Mouse (Mus musculus): Measurements from ENCODE around the gene Taf6. TPM values are rescaled to one million over a fixed set of nuclear protein-coding genes. Genes with fewer than 3 reads are reported as not detected.

Gene Taf6
- 26.7 TPM for total RNA-seq (2023)

DNA sequence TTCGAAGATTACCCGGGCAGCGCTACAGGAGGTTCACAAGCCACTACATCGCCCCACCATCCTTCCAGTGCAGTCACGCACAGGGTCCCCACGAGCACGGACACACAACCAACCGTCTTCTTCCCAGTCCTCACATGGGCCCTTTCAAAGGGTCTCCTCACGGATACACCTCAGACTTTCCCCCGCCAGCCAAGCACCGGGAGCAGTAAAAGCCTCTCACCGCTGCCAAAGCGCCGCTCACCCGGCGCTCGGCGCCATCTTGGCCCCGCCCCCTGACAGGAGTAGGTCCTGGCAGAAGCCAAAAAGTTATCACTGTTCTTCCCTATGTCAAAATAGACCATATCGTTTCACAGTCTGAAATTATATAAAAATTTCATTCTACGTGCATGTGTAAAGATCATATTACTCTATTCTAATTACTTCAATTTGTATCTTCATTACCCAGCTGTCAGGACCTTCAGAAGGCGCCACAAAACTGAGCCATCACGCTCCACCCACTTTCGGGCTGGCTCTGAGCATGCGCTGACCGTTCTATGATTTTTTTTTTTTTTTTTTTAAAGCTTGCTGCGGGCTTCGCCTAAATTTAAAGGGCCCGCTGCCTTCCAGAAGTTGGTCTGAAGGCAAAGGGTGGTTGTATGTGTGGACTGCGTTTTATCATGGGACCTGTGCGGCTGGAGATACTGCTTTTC lies at the start of gene Taf6, which contains the start of gene Cnpy4:
TSS of gene Taf6 (minus strand) at position 502 of the 689 bp plus-strand sequence.
TSS of gene Cnpy4 (plus strand) at position 536 of the 689 bp plus-strand sequence.

DNA sequence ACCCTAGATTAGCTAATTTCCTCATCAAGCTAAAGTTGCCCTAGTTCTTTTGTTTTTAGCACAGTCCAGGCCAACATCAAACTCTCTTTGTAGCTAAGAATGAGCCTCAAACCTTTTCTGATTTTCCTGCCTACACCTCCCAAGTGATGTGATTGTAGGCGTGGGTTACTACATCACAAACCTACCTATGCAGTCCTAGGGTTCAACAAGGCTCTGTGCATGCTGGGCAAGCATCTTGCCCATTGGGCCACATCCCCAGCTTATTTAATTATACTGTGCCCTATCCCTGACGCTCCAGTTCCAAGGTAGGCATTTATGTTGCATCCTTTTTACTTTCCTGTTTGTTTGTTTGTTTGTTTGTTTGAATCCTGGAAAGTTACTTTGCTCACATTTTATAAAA lies 38.4 kb upstream of the Taf6 start, which contains the start of gene Nxpe5:
TSS of gene Nxpe5 (plus strand) at position 199 of the 400 bp plus-strand sequence.

DNA sequence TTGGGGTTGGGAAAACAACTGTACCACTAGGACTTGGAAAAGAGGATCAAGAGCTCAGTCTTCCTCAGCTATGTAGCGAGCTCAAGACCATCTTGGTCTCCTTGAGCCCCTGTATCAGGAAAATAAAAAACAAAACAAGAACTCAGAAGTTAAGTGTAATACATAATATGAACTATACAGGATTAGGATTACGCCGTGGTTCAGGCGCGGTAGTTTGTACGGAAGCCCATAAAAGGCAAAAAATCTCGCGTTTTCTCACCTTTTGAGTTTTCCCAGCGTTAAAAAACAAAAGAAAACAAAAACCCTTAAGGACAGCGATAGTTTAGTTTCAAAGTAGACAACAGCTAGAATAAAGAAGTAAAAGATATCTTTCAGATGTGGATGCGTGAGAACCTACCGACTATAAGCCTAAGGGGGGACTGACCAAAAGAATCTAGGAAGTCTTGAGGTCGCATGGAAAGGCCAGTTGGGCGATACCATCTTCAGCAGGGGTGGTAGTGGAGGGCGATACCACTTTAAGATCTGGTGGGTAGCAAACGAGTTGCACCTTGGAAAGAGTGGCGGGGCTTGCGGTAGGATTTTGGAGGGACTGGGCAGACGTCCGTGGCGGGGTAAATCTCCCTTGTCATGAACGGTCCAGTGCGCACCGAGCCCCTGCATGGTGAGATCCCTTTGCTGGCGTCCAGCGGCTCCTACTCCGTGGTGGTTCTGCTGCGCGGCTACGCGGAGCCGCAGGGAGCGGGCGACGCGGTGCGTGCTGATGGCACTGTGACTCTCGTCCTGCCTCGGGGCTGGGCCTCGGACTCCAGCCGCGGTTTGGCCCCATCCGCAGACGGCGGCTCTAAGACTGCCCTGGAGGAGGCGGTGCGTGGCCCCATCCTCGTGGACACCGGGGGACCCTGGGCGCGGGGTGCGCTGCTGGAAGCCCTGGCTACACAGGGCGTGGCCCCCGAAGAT lies 6.8 kb upstream of the Taf6 start, which contains the start of gene Mblac1:
TSS of gene Mblac1 (plus strand) at position 544 of the 957 bp plus-strand sequence.

GRCm38 (mm10) chr5:138171695-138172491 lies 15.4 kb downstream of the Taf6 start, which contains the start of the genes Ap4m1 and Mcm7:
Gene Ap4m1, plus strand, starts transcription at chr5:138172002.
Gene Mcm7, minus strand, starts transcription at chr5:138172422.

DNA sequence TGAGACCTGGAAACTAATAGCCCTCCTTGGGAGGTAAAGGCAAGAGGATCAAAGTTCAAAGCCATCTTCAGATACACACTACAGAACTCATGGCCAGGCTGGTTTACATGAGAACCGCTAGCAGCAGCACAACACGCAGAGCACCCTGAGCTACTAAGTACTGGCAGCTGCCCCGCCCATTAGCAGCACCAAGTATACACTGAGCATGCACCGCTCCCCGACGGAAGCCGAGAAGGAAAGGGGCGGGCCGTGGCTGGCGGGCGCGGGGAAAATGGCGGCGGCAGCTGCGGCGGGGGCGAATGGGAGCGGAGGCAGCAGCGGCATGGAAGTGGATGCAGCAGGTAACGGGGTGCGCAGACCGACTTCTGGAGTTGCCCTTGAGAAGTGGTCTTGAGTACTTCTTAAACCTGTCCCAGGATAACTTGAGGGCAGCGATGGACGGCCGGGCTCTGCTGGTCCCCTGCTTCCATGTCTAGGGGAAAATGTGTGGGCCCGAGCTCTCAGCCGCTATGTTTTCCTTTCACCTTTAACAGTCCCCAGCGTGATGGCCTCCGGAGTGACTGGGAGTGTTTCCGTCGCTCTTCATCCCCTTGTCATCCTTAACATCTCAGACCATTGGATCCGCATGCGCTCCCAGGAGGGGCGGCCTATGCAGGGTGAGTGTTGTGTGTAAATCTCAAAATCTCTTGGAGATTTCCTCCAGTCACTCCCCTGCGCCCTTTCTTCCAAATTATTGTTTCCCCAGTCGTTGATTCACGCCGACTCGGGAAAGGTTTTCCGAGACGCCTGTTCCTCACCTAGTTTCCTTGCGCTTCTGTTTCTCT lies 26.2 kb downstream of the Taf6 start, which contains the start of gene Cops6:
TSS of gene Cops6 (plus strand) at position 230 of the 824 bp plus-strand sequence.

GRCm38 (mm10) chr5:138155443-138155976 lies 31.7 kb downstream of the Taf6 start, which contains the start of gene Zfp113:
Gene Zfp113, minus strand, starts transcription at chr5:138155744.

Other genes with a start within 250 kb of the Taf6 start
- not detected for gene Gjc3, start 224.4 kb downstream of the Taf6 start, total RNA-seq (2023)
- not detected for gene Azgp1, start 205.9 kb downstream of the Taf6 start, total RNA-seq (2023)
- gene Smok3a, start 166.2 kb downstream of the Taf6 start, total RNA-seq (2023) = not detected
- gene Smok3b, start 166.0 kb downstream of the Taf6 start, total RNA-seq (2023) = not detected
- gene Smok3c, start 134.3 kb downstream of the Taf6 start, total RNA-seq (2023) = not detected
- gene Zkscan1, start 102.4 kb downstream of the Taf6 start, total RNA-seq (2023) = 25.9 TPM
- gene Zscan21, start 70.5 kb downstream of the Taf6 start, total RNA-seq (2023) = 13.7 TPM
- 13.7 TPM for gene Zfp113, start 31.7 kb downstream of the Taf6 start, total RNA-seq (2023)
- 48.1 TPM for gene Cops6, start 26.4 kb downstream of the Taf6 start, total RNA-seq (2023)
- 22.8 TPM for gene Ap4m1, start 15.4 kb downstream of the Taf6 start, total RNA-seq (2023)
- 76.6 TPM for gene Mcm7, start 15.0 kb downstream of the Taf6 start, total RNA-seq (2023)
- gene Cnpy4, start within 50 bp of the Taf6 start, total RNA-seq (2023) = 16.6 TPM
- 1.3 TPM for gene Mblac1, start 6.9 kb upstream of the Taf6 start, total RNA-seq (2023)
- not detected for gene Nxpe5, start 38.4 kb upstream of the Taf6 start, total RNA-seq (2023)
- gene Lamtor4, start 68.0 kb upstream of the Taf6 start, total RNA-seq (2023) = 32.0 TPM
- gene BC037034, start 76.6 kb upstream of the Taf6 start, total RNA-seq (2023) = 50.8 TPM
- not detected for gene Gal3st4, start 85.4 kb upstream of the Taf6 start, total RNA-seq (2023)
- not detected for gene Gm43720, start 92.5 kb upstream of the Taf6 start, total RNA-seq (2023)
- gene Gpc2, start 92.6 kb upstream of the Taf6 start, total RNA-seq (2023) = 2.7 TPM
- gene Stag3, start 92.8 kb upstream of the Taf6 start, total RNA-seq (2023) = not detected
- gene Pvrig, start 154.5 kb upstream of the Taf6 start, total RNA-seq (2023) = 1.7 TPM